Mouse (Mus musculus) right cerebral cortex, postnatal 4 days (tissue): ENCODE data around the gene Srpk2.
"Not testable (repeated sequence)": the region's sequence is repeated elsewhere in the genome, so short reads cannot be mapped to it uniquely, and the experiment has no call there.

Source experiments
- DNase-seq: peaks from one replicate; pipeline ENCODE4 v3.0.0-alpha.2; 2022

The Srpk2 gene

GRCm38 (mm10) chr5:23684517-23684916 lies at the start of gene Srpk2:
TSS of gene Srpk2 (minus strand) at chr5:23684617.
- DNase-seq: no peak

- no peak for DNase-seq
Measured at GRCm38 (mm10) chr5:23721956-23722355, 37.5 kb upstream of the Srpk2 start.

- DNase-seq: no peak
Measured at GRCm38 (mm10) chr5:23718881-23719328, 34.5 kb upstream of the Srpk2 start.

- no peak for DNase-seq
Measured at GRCm38 (mm10) chr5:23718182-23718534, 33.7 kb upstream of the Srpk2 start.

- DNase-seq: no peak
Measured at GRCm38 (mm10) chr5:23717469-23718181, 33.2 kb upstream of the Srpk2 start.

GRCm38 (mm10) chr5:23713401-23714335 lies 29.3 kb upstream of the Srpk2 start:
- DNase-seq: no peak

- DNase-seq: peak; percentile 70
Measured at GRCm38 (mm10) chr5:23712130-23713001, 27.9 kb upstream of the Srpk2 start.

- DNase-seq: peak; percentile 4
Measured at GRCm38 (mm10) chr5:23711671-23712129, 27.3 kb upstream of the Srpk2 start.

GRCm38 (mm10) chr5:23711244-23711643 lies 26.8 kb upstream of the Srpk2 start:
- DNase-seq: no peak

- DNase-seq: no peak
Measured at GRCm38 (mm10) chr5:23709661-23710060, 25.2 kb upstream of the Srpk2 start.

- DNase-seq: not testable (repeated sequence)
Measured at GRCm38 (mm10) chr5:23706601-23707597, 22.5 kb upstream of the Srpk2 start.

GRCm38 (mm10) chr5:23697457-23697856 lies 13.0 kb upstream of the Srpk2 start:
- no peak for DNase-seq

GRCm38 (mm10) chr5:23683431-23683830 lies 986 bp downstream of the Srpk2 start:
- no peak for DNase-seq

GRCm38 (mm10) chr5:23679006-23679405 lies 5.4 kb downstream of the Srpk2 start:
- DNase-seq: no peak

GRCm38 (mm10) chr5:23677883-23678282 lies 6.5 kb downstream of the Srpk2 start:
- no peak for DNase-seq

- DNase-seq: no peak
Measured at GRCm38 (mm10) chr5:23677072-23677453, 7.4 kb downstream of the Srpk2 start.

- no peak for DNase-seq
Measured at GRCm38 (mm10) chr5:23676156-23677071, 8.0 kb downstream of the Srpk2 start.

GRCm38 (mm10) chr5:23675499-23676155 lies 8.8 kb downstream of the Srpk2 start:
- DNase-seq: peak; percentile 78

GRCm38 (mm10) chr5:23674829-23675498 lies 9.5 kb downstream of the Srpk2 start:
- peak; percentile 68 for DNase-seq
